16 mouse cellular contexts compared by ENCODE assay signal in genomic region chr1:168044765-168045164, GRCm38 (mm10).
DNase-seq lines count a peak whose midpoint lies in the region; ATAC-seq and TF ChIP-seq lines count a peak whose summit lies in the region.
"Had no signal": no experiment of that assay in that cellular context is flagged by ENCODE, and none has a peak within 500 bp of the region (broad histone marks: within the 10 kb centered on the region; RNA-seq: fewer than 3 reads in every experiment).

No protein-coding gene starts in this region.

- H3K9ac ChIP-seq in heart, adult 2 months (ENCODE audit: low read depth, low read length), result no peak overlapping the region
- 0 out of 2 replicates have a peak overlapping the region, but pooled peaks have one; percentile 13 for H3K9ac ChIP-seq in hindbrain, postnatal 0 days (replicated peaks; ENCODE audit: low read length)
- H3K9ac ChIP-seq: liver, embryonic 13.5 days had no signal

- no peaks in the 10 kb centered on the region for H3K4me1 ChIP-seq in heart, adult 2 months (ENCODE audit: control insufficient read depth, insufficient read depth, low read length)
- H3K4me1 ChIP-seq in hindbrain, postnatal 0 days (ENCODE audit: insufficient read depth, low read length), result peaks cover 12% of the 10 kb centered on the region
- H3K4me1 ChIP-seq: liver, embryonic 13.5 days had no signal

- ATAC-seq in hindbrain, postnatal 0 days, result peak; percentile 57; the same call in 1 of the 2 replicates

- DNase-seq in heart, adult 11 months, result peak; percentile 52
- no peak for DNase-seq in heart, adult 2 months
- peak; percentile 42 to 44 for DNase-seq in right cerebral cortex, postnatal 10 days (ENCODE audit: low spot score in 2 of 2)
- no peak for DNase-seq in right cerebral cortex, postnatal 36 days (ENCODE audit: low spot score in 2 of 2)
- peak; percentile 75 for DNase-seq in hindbrain, postnatal 0 days (ENCODE audit: low spot score)
- DNase-seq in skeletal muscle tissue, adult 2 months (ENCODE audit: low read depth, low spot score), result peak; percentile 6
- DNase-seq in adrenal gland, adult 2 months, result no peak
- DNase-seq in ovary, postnatal 14 days (ENCODE audit: low spot score), result no peak
- DNase-seq: adrenal gland, adult 8-10 months; cerebellum, adult 11-12 months; kidney, postnatal 10 days; liver, embryonic 13.5 days; lung, postnatal 36 days; spleen, adult 18-20 months had no signal

- peak overlapping the region; percentile 51 for H3K4me2 ChIP-seq in hindbrain, postnatal 0 days (ENCODE audit: low read depth, low read length)
- H3K4me2 ChIP-seq: heart, embryonic 11.5 days; liver, embryonic 13.5 days had no signal

- intact Hi-C loops in heart, adult 2 months (cut with DNase I), result no loop called here

- H3K9me3 ChIP-seq in hindbrain, postnatal 0 days (ENCODE audit: low read length), result no peaks in the 10 kb centered on the region
- H3K9me3 ChIP-seq: liver, embryonic 13.5 days had no signal

- TF ChIP-seq EP300 in heart, adult 2 months (IDR thresholded peaks at IDR 0.05; ENCODE audit: insufficient read depth, low read depth, low read length), result no peak

- 70% methylated on average over 10 of the region's 10 CpGs for WGBS in heart, adult 2 months
- 14% methylated on average over 10 of the region's 10 CpGs for WGBS in hindbrain, postnatal 0 days

- TF ChIP-seq CTCF in heart, adult 2 months (IDR thresholded peaks at IDR 0.05), result no peak
- TF ChIP-seq CTCF in hindbrain, postnatal 0 days (IDR thresholded peaks at IDR 0.05; ENCODE audit: low read depth), result no peak

- no peak overlapping the region for H3K27ac ChIP-seq in heart, adult 2 months
- peak overlapping the region; percentile 58; the same call in 1 of the 2 replicates for H3K27ac ChIP-seq in hindbrain, postnatal 0 days
- H3K27ac ChIP-seq: liver, embryonic 13.5 days had no signal

- no peaks in the 10 kb centered on the region for H3K36me3 ChIP-seq in heart, adult 2 months (ENCODE audit: control insufficient read depth, insufficient read depth, low read length)
- H3K36me3 ChIP-seq in hindbrain, postnatal 0 days (ENCODE audit: insufficient read depth, low read length), result no peaks in the 10 kb centered on the region
- H3K36me3 ChIP-seq: liver, embryonic 13.5 days had no signal

- no peaks in the 10 kb centered on the region; the same call in 1 of the 2 replicates for H3K27me3 ChIP-seq in heart, adult 2 months (ENCODE audit: control insufficient read depth, insufficient read depth, low read length)
- no peaks in the 10 kb centered on the region for H3K27me3 ChIP-seq in hindbrain, postnatal 0 days (ENCODE audit: insufficient read depth, low read length)
- H3K27me3 ChIP-seq: liver, embryonic 13.5 days had no signal

- TF ChIP-seq POLR2A in heart, adult 2 months (IDR thresholded peaks at IDR 0.05; ENCODE audit: insufficient read depth, low read depth, low read length), result no peak

- H3K79me2 ChIP-seq in heart, adult 2 months (replicated peaks; ENCODE audit: control insufficient read depth, insufficient read depth, low read length), result no peaks in the 10 kb centered on the region

- no peak overlapping the region for H3K4me3 ChIP-seq in heart, adult 2 months
- peak overlapping the region; percentile 8; the same call in 1 of the 2 replicates for H3K4me3 ChIP-seq in hindbrain, postnatal 0 days (ENCODE audit: low read length)
- H3K4me3 ChIP-seq: liver, embryonic 13.5 days; myocyte had no signal

Comparison
In these comparisons a context has a peak if more than half of its experiments do, and no peak if none do; other contexts are left out.
1. DNase-seq: peak in heart, adult 11 months (single experiment), right cerebral cortex, postnatal 10 days (2 of 2), hindbrain, postnatal 0 days (single experiment) and skeletal muscle tissue, adult 2 months (single experiment); none in heart, adult 2 months (0 of 2), right cerebral cortex, postnatal 36 days (0 of 2), adrenal gland, adult 2 months (single experiment) and ovary, postnatal 14 days (single experiment).